Mouse (Mus musculus): ENCODE data around the gene Myo1b. TPM values are rescaled to one million over a fixed set of nuclear protein-coding genes. Genes with fewer than 3 reads are reported as not detected.

Gene Myo1b
- polyA plus RNA-seq, 1 experiment from 2014 or later, result 114 TPM

GRCm38 (mm10) chr1:51911331-51911730 lies 4.5 kb downstream of the Myo1b start:
- Histone ChIP-seq H3K4me2 (ENCODE audit: low read depth, low read length) (no peak overlapping the region), H3K4me1 (ENCODE audit: control insufficient read depth, insufficient read depth, low read length) (no peaks in the 10 kb centered on the region; the same call in 1 of the 2 replicates)

GRCm38 (mm10) chr1:51909204-51909603 lies 6.7 kb downstream of the Myo1b start:
- H3K9ac ChIP-seq (replicated peaks; ENCODE audit: low read length), result no peak overlapping the region
- no peak overlapping the region for H3K27ac ChIP-seq (replicated peaks; ENCODE audit: low read depth, low read length)
- H3K4me3 ChIP-seq (ENCODE audit: low read depth, low read length), result no peak overlapping the region
- WGBS, result 64% methylated on average over 2 of the region's 2 CpGs
- no peaks in the 10 kb centered on the region for H3K27me3 ChIP-seq (ENCODE audit: control insufficient read depth, insufficient read depth, low read length)
- H3K4me1 ChIP-seq (ENCODE audit: control insufficient read depth, insufficient read depth, low read length), result no peaks in the 10 kb centered on the region; the same call in 1 of the 2 replicates
- no peak overlapping the region for H3K4me2 ChIP-seq (ENCODE audit: low read depth, low read length)
- H3K36me3 ChIP-seq (replicated peaks; ENCODE audit: control insufficient read depth, insufficient read depth, low read depth, low read length), result no peaks in the 10 kb centered on the region
- DNase-seq (ENCODE audit: low spot score) (no peak), ATAC-seq (replicated peaks; ENCODE audit: insufficient number of reproducible peaks, low FRiP score, low TSS enrichment, low read depth) (no peak)
- H3K9me3 ChIP-seq (replicated peaks; ENCODE audit: control insufficient read depth, low read length), result no peaks in the 10 kb centered on the region

More at GRCm38 (mm10) chr1:51911331-51911730, 4.5 kb downstream of the Myo1b start:
- Histone ChIP-seq H3K36me3 (replicated peaks; ENCODE audit: control insufficient read depth, insufficient read depth, low read depth, low read length) (no peaks in the 10 kb centered on the region), H3K4me3 (ENCODE audit: low read depth, low read length) (no peak overlapping the region), H3K27ac (replicated peaks; ENCODE audit: low read depth, low read length) (no peak overlapping the region), H3K27me3 (ENCODE audit: control insufficient read depth, insufficient read depth, low read length) (no peaks in the 10 kb centered on the region), H3K9ac (replicated peaks; ENCODE audit: low read length) (no peak overlapping the region), H3K9me3 (replicated peaks; ENCODE audit: control insufficient read depth, low read length) (no peaks in the 10 kb centered on the region)
- WGBS, result 44% methylated on average over 4 of the region's 4 CpGs
- no peak for DNase-seq (ENCODE audit: low spot score)
- no peak for ATAC-seq (replicated peaks; ENCODE audit: insufficient number of reproducible peaks, low FRiP score, low TSS enrichment, low read depth)

GRCm38 (mm10) chr1:51907821-51908220 lies 8.1 kb downstream of the Myo1b start:
- Histone ChIP-seq H3K36me3 (replicated peaks; ENCODE audit: control insufficient read depth, insufficient read depth, low read depth, low read length) (no peaks in the 10 kb centered on the region), H3K27ac (replicated peaks; ENCODE audit: low read depth, low read length) (no peak overlapping the region), H3K9me3 (replicated peaks; ENCODE audit: control insufficient read depth, low read length) (no peaks in the 10 kb centered on the region), H3K27me3 (ENCODE audit: control insufficient read depth, insufficient read depth, low read length) (no peaks in the 10 kb centered on the region), H3K4me1 (ENCODE audit: control insufficient read depth, insufficient read depth, low read length) (no peaks in the 10 kb centered on the region; the same call in 1 of the 2 replicates), H3K4me2 (ENCODE audit: low read depth, low read length) (no peak overlapping the region), H3K9ac (replicated peaks; ENCODE audit: low read length) (no peak overlapping the region), H3K4me3 (ENCODE audit: low read depth, low read length) (no peak overlapping the region)
- DNase-seq (ENCODE audit: low spot score) (no peak), ATAC-seq (replicated peaks; ENCODE audit: insufficient number of reproducible peaks, low FRiP score, low TSS enrichment, low read depth) (no peak)
- WGBS, result 56% methylated on average over 8 of the region's 8 CpGs

GRCm38 (mm10) chr1:51906206-51906906 lies 9.5 kb downstream of the Myo1b start:
- Histone ChIP-seq H3K4me3 (ENCODE audit: low read depth, low read length) (no peak overlapping the region), H3K4me2 (ENCODE audit: low read depth, low read length) (no peak overlapping the region), H3K27me3 (ENCODE audit: control insufficient read depth, insufficient read depth, low read length) (no peaks in the 10 kb centered on the region), H3K9me3 (replicated peaks; ENCODE audit: control insufficient read depth, low read length) (no peaks in the 10 kb centered on the region), H3K27ac (replicated peaks; ENCODE audit: low read depth, low read length) (no peak overlapping the region), H3K36me3 (replicated peaks; ENCODE audit: control insufficient read depth, insufficient read depth, low read depth, low read length) (no peaks in the 10 kb centered on the region), H3K4me1 (ENCODE audit: control insufficient read depth, insufficient read depth, low read length) (no peaks in the 10 kb centered on the region; the same call in 1 of the 2 replicates), H3K9ac (replicated peaks; ENCODE audit: low read length) (no peak overlapping the region)
- 88% methylated on average over 8 of the region's 8 CpGs for WGBS
- no peak for DNase-seq (ENCODE audit: low spot score)
- no peak for ATAC-seq (replicated peaks; ENCODE audit: insufficient number of reproducible peaks, low FRiP score, low TSS enrichment, low read depth)

DNA sequence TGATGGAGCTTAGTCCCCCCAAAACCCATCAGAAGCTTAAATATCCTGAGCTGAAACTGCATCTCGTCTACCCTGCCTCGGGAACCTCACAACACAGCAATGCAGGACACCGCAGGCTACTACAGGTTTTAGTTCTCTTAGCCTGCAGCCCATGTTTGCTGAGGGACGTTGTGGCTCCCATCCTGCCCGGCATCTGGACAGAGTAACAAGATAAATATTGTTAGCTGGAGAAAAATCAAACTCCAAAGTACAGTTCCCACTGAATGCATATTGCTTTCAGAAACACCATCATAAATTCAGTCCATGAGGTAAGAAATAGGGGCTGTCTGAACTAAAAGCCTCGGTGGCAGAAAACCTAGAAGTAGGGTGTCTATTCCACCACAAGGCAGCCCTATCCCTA lies 10.8 kb downstream of the Myo1b start:
- Histone ChIP-seq H3K27ac (replicated peaks; ENCODE audit: low read depth, low read length) (no peak overlapping the region), H3K4me2 (ENCODE audit: low read depth, low read length) (no peak overlapping the region), H3K27me3 (ENCODE audit: control insufficient read depth, insufficient read depth, low read length) (no peaks in the 10 kb centered on the region), H3K9me3 (replicated peaks; ENCODE audit: control insufficient read depth, low read length) (no peaks in the 10 kb centered on the region), H3K36me3 (replicated peaks; ENCODE audit: control insufficient read depth, insufficient read depth, low read depth, low read length) (no peaks in the 10 kb centered on the region), H3K9ac (replicated peaks; ENCODE audit: low read length) (no peak overlapping the region), H3K4me3 (ENCODE audit: low read depth, low read length) (no peak overlapping the region), H3K4me1 (ENCODE audit: control insufficient read depth, insufficient read depth, low read length) (no peaks in the 10 kb centered on the region; the same call in 1 of the 2 replicates)
- ATAC-seq (replicated peaks; ENCODE audit: insufficient number of reproducible peaks, low FRiP score, low TSS enrichment, low read depth) (no peak), DNase-seq (ENCODE audit: low spot score) (no peak)
- WGBS, result 85% methylated on average over 6 of the region's 6 CpGs

GRCm38 (mm10) chr1:51897160-51897572 lies 18.7 kb downstream of the Myo1b start:
- Histone ChIP-seq H3K27me3 (ENCODE audit: control insufficient read depth, insufficient read depth, low read length) (no peaks in the 10 kb centered on the region), H3K4me3 (ENCODE audit: low read depth, low read length) (no peak overlapping the region), H3K4me1 (ENCODE audit: control insufficient read depth, insufficient read depth, low read length) (no peaks in the 10 kb centered on the region), H3K9ac (replicated peaks; ENCODE audit: low read length) (no peak overlapping the region), H3K27ac (replicated peaks; ENCODE audit: low read depth, low read length) (no peak overlapping the region), H3K36me3 (replicated peaks; ENCODE audit: control insufficient read depth, insufficient read depth, low read depth, low read length) (no peaks in the 10 kb centered on the region), H3K4me2 (ENCODE audit: low read depth, low read length) (no peak overlapping the region), H3K9me3 (replicated peaks; ENCODE audit: control insufficient read depth, low read length) (no peaks in the 10 kb centered on the region)
- ATAC-seq (replicated peaks; ENCODE audit: insufficient number of reproducible peaks, low FRiP score, low TSS enrichment, low read depth) (no peak), DNase-seq (ENCODE audit: low spot score) (no peak)
- WGBS, result 60% methylated on average over 5 of the region's 6 CpGs

DNA sequence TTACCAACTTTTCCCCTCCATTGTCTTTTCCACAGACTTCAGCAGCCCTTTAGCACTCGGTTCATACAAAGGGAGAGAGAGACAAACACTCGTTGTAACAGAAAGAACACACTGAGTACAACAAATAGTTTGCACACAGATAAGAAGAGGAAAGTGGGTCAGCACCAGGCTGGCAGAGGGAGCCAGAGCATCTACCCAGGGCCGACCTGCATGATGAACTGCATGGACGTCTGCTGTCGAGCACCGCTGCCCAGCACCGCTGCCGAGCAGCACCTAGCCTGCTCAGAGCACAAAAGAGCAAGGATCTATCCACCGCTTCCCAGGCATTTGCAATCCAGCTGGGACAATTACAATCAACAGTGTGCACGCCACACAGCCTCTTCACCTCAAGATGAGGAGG lies 19.9 kb downstream of the Myo1b start:
- no peak overlapping the region for H3K9ac ChIP-seq (replicated peaks; ENCODE audit: low read length)
- no peaks in the 10 kb centered on the region for H3K9me3 ChIP-seq (replicated peaks; ENCODE audit: control insufficient read depth, low read length)
- H3K4me3 ChIP-seq (ENCODE audit: low read depth, low read length), result no peak overlapping the region
- H3K4me1 ChIP-seq (ENCODE audit: control insufficient read depth, insufficient read depth, low read length), result no peaks in the 10 kb centered on the region
- no peaks in the 10 kb centered on the region for H3K36me3 ChIP-seq (replicated peaks; ENCODE audit: control insufficient read depth, insufficient read depth, low read depth, low read length)
- WGBS, result 64% methylated on average over 10 of the region's 10 CpGs
- DNase-seq (ENCODE audit: low spot score) (no peak), ATAC-seq (replicated peaks; ENCODE audit: insufficient number of reproducible peaks, low FRiP score, low TSS enrichment, low read depth) (no peak)
- H3K4me2 ChIP-seq (ENCODE audit: low read depth, low read length), result no peak overlapping the region
- H3K27ac ChIP-seq (replicated peaks; ENCODE audit: low read depth, low read length), result no peak overlapping the region
- no peaks in the 10 kb centered on the region for H3K27me3 ChIP-seq (ENCODE audit: control insufficient read depth, insufficient read depth, low read length)

- Histone ChIP-seq H3K9ac (replicated peaks; ENCODE audit: low read length) (no peak overlapping the region), H3K36me3 (replicated peaks; ENCODE audit: control insufficient read depth, insufficient read depth, low read depth, low read length) (no peaks in the 10 kb centered on the region), H3K9me3 (replicated peaks; ENCODE audit: control insufficient read depth, low read length) (no peaks in the 10 kb centered on the region), H3K27ac (replicated peaks; ENCODE audit: low read depth, low read length) (no peak overlapping the region), H3K4me1 (ENCODE audit: control insufficient read depth, insufficient read depth, low read length) (no peaks in the 10 kb centered on the region), H3K4me3 (ENCODE audit: low read depth, low read length) (no peak overlapping the region), H3K27me3 (ENCODE audit: control insufficient read depth, insufficient read depth, low read length) (no peaks in the 10 kb centered on the region), H3K4me2 (ENCODE audit: low read depth, low read length) (no peak overlapping the region)
- DNase-seq (ENCODE audit: low spot score) (no peak), ATAC-seq (replicated peaks; ENCODE audit: insufficient number of reproducible peaks, low FRiP score, low TSS enrichment, low read depth) (no peak)
- WGBS, result 82% methylated on average over 3 of the region's 3 CpGs
These were observed 21.1 kb downstream of the Myo1b start for GRCm38 (mm10) chr1:51894721-51895120.

Measured in embryonic facial prominence, embryonic 11.5 days (tissue).